Mouse (Mus musculus): ENCODE measurements around the gene Pdpk1.

DNA sequence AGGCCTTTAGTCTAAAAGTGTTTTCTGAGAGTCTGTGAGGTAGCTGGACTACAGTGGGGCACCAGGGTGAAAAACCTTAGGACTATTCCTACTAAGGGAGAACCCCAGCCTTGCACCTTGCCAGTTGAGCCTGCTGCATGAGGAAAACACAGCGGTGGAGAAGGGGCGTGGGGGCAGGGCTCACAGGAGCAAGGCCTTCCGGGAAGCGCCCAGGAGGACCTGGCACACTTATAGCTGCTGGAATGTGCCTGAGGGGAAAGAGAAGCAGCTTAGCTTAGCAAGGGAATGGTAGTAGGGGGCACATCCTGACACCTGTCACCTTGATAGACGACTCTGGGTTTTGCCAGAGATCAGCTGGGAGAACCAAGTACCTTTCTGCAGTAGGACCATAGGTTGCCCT is 10.7 kb upstream of the Pdpk1 start:
- TF ChIP-seq CTCF (IDR thresholded peaks at IDR 0.05; ENCODE audit: low read depth) (no peak), EP300 (IDR thresholded peaks at IDR 0.05; ENCODE audit: low read depth) (no peak)

Data from liver, postnatal 0 days (tissue).